Mouse (Mus musculus): ENCODE results near the gene Tc2n.
A peak's percentile ranks its signal among the peaks of the same experiment; 100 is the strongest.

GRCm38 (mm10) chr12:101767306-101768053 lies 49.2 kb upstream of the Tc2n start:
- TF ChIP-seq CTCF (IDR thresholded peaks at IDR 0.05) (no peak), EP300 (IDR thresholded peaks at IDR 0.05) (peak; percentile 38; the same call in 1 of the 2 replicates)
